Mouse (Mus musculus): ENCODE measurements around the gene Gm10428. TPM values are rescaled to one million over a fixed set of nuclear protein-coding genes. Genes with fewer than 3 reads are reported as not detected.

Gm10428 gene
- total and polyA plus RNA-seq, 2 experiments from 2014 or later, result 0.83 TPM; not detected in 1

GRCm38 (mm10) chr11:62757906-62758305 is 5.0 kb downstream of the Gm10428 start:
- Histone ChIP-seq H3K36me3 (ENCODE audit: insufficient read depth, low read length) (no peaks in the 10 kb centered on the region), H3K4me3 (ENCODE audit: low read depth, low read length) (no peak overlapping the region), H3K4me1 (ENCODE audit: insufficient read depth, low read length) (no peaks in the 10 kb centered on the region), H3K9me3 (ENCODE audit: low read length) (no peaks in the 10 kb centered on the region), H3K4me2 (ENCODE audit: low read depth, low read length, poor library complexity, severe bottlenecking) (no peak overlapping the region), H3K27me3 (ENCODE audit: insufficient read depth, low read length) (0 out of 2 replicates have a peak, but pooled peaks cover 5% of the 10 kb centered on the region), H3K27ac (ENCODE audit: low read depth, low read length) (no peak overlapping the region), H3K9ac (replicated peaks; ENCODE audit: low read length, poor library complexity, severe bottlenecking) (no peak overlapping the region)
- TF ChIP-seq CTCF (IDR thresholded peaks at IDR 0.05), result no peak
- no peak for ATAC-seq (ENCODE audit: low FRiP score)
- no peak for DNase-seq (ENCODE audit: low spot score)
- 85% methylated on average over 6 of the region's 6 CpGs for WGBS

DNA sequence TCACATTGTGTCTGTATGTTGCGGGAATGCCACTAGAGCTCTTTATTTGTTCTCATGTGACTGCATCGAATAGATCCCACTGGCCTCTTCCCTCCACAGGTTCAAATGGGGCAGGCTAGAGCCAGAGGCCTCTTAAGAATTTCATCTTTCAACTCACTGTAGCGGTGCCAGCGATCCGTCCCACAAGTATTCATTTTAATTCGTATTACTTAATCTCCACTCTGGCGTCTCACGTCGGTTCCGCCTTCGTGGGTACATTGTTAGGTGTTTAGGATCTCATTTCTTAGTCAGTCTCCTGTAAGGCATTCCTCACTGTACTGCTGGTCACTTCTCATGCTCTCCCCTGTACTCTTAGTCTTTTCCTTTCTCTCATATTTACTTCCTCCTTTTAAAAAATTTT is 5.6 kb downstream of the Gm10428 start:
- no peak for ATAC-seq (ENCODE audit: low FRiP score)
- 0 out of 2 replicates have a peak, but pooled peaks cover 5% of the 10 kb centered on the region for H3K27me3 ChIP-seq (ENCODE audit: insufficient read depth, low read length)
- no peak overlapping the region for H3K4me2 ChIP-seq (ENCODE audit: low read depth, low read length, poor library complexity, severe bottlenecking)
- no peaks in the 10 kb centered on the region for H3K36me3 ChIP-seq (ENCODE audit: insufficient read depth, low read length)
- H3K4me1 ChIP-seq (ENCODE audit: insufficient read depth, low read length), result no peaks in the 10 kb centered on the region
- DNase-seq (ENCODE audit: low spot score), result no peak
- H3K4me3 ChIP-seq (ENCODE audit: low read depth, low read length), result no peak overlapping the region
- H3K9me3 ChIP-seq (ENCODE audit: low read length), result no peaks in the 10 kb centered on the region
- WGBS, result 75% methylated on average over 11 of the region's 11 CpGs
- no peak overlapping the region for H3K9ac ChIP-seq (replicated peaks; ENCODE audit: low read length, poor library complexity, severe bottlenecking)
- no peak overlapping the region for H3K27ac ChIP-seq (ENCODE audit: low read depth, low read length)
- no peak for TF ChIP-seq CTCF (IDR thresholded peaks at IDR 0.05)

DNA sequence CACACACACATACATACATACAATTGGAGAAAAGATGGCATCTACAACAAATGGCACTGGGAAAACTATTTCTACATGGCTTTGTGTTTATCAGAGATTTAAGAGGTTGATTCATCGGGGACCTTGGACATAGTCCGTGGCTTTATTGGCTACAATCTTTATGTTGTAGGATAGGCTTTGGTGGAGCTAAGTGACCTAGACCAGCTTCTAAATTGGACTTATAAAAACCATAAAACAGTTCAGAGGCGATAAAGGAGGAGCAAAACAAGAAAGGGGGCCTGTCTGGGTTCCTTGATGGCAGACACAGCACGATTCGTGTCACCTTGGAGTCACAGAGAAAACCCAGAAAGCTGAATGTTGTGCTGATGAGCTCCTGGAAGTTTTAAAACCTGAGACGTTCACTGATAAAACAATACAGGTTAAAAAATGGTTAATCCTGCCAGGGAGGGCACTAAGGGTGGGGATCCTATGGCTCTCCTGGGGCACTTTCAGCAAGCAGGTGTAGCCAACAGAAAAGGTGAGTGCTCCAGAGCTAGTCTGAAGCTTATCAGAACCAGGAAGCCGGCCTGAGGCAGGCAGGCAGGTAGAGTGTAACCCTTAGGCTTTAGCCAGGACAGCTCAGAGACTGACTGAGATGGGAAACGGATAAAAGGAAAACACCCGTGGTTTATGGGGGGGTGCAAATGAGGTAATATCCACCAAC is 8.0 kb downstream of the Gm10428 start:
- no peaks in the 10 kb centered on the region for H3K4me1 ChIP-seq (ENCODE audit: insufficient read depth, low read length)
- ATAC-seq (ENCODE audit: low FRiP score), result no peak
- H3K4me3 ChIP-seq (ENCODE audit: low read depth, low read length), result no peak overlapping the region
- no peak for DNase-seq (ENCODE audit: low spot score)
- H3K36me3 ChIP-seq (ENCODE audit: insufficient read depth, low read length), result no peaks in the 10 kb centered on the region
- no peak overlapping the region for H3K9ac ChIP-seq (replicated peaks; ENCODE audit: low read length, poor library complexity, severe bottlenecking)
- TF ChIP-seq CTCF (IDR thresholded peaks at IDR 0.05), result no peak
- no peaks in the 10 kb centered on the region for H3K9me3 ChIP-seq (ENCODE audit: low read length)
- no peak overlapping the region for H3K4me2 ChIP-seq (ENCODE audit: low read depth, low read length, poor library complexity, severe bottlenecking)
- 0 out of 2 replicates have a peak, but pooled peaks cover 5% of the 10 kb centered on the region for H3K27me3 ChIP-seq (ENCODE audit: insufficient read depth, low read length)
- no peak overlapping the region for H3K27ac ChIP-seq (ENCODE audit: low read depth, low read length)
- WGBS, result 82% methylated on average over 9 of the region's 9 CpGs

GRCm38 (mm10) chr11:62776510-62776909 is 23.6 kb downstream of the Gm10428 start:
- Histone ChIP-seq H3K4me2 (ENCODE audit: low read depth, low read length, poor library complexity, severe bottlenecking) (no peak overlapping the region), H3K27ac (ENCODE audit: low read depth, low read length) (no peak overlapping the region), H3K36me3 (ENCODE audit: insufficient read depth, low read length) (peaks cover 26% of the 10 kb centered on the region), H3K4me3 (ENCODE audit: low read depth, low read length) (no peak overlapping the region), H3K4me1 (ENCODE audit: insufficient read depth, low read length) (no peaks in the 10 kb centered on the region), H3K9ac (replicated peaks; ENCODE audit: low read length, poor library complexity, severe bottlenecking) (no peak overlapping the region), H3K9me3 (ENCODE audit: low read length) (peaks cover 34% of the 10 kb centered on the region), H3K27me3 (ENCODE audit: insufficient read depth, low read length) (no peaks in the 10 kb centered on the region)
- DNase-seq (ENCODE audit: low spot score), result no peak
- WGBS, result 96% methylated on average over 7 of the region's 7 CpGs
- no peak for ATAC-seq (ENCODE audit: low FRiP score)
- TF ChIP-seq CTCF (IDR thresholded peaks at IDR 0.05), result no peak

DNA sequence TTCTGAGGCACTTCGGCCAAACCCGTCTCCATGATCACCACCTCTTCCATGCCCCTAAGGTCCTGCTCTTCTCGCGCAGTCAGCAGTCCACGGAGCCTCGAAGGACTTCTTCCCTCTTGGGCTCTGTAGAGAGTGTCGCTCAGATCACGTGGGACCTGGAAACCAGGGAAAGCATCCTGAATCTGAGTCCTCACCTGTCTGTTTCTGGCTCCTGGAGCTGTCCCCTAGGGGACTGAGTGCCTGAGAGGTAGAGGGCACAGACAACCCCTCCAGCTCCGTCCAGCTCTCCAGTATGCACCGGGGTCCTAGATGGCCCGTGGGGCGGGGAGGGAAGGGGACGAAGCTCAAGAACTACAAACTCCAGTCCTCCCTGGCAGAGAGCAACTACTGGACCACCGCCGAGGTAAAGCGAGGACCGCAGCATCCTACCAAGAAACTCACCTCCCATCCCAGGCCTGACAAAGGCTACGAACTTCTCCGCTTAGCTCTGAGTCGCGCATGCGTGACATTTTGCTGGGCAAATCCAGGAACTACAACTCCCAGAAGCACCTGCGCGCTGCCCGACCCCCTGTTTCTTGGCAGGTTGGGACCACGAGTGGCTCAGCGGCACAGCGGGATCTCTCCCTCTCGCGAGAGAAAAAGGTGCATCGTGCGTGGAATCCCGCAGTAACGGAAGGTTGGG is 36.2 kb downstream of the Gm10428 start, which contains the start of gene Zfp286:
Gene Zfp286 (minus strand): TSS at position 528 of the 682 bp plus-strand sequence.
- H3K27me3 ChIP-seq (ENCODE audit: insufficient read depth, low read length), result no peaks in the 10 kb centered on the region
- peak within 1 kb of the TSS; percentile 82 for H3K27ac ChIP-seq (ENCODE audit: low read depth, low read length)
- H3K9ac ChIP-seq (replicated peaks; ENCODE audit: low read length, poor library complexity, severe bottlenecking), result peak within 1 kb of the TSS; percentile 69
- DNase-seq (ENCODE audit: low spot score), result peak; percentile 98
- 4% methylated on average over 34 of the region's 34 CpGs for WGBS
- peaks cover 11% of the 10 kb centered on the region for H3K36me3 ChIP-seq (ENCODE audit: insufficient read depth, low read length)
- H3K4me3 ChIP-seq (ENCODE audit: low read depth, low read length), result peak within 1 kb of the TSS; percentile 56
- no peaks in the 10 kb centered on the region for H3K4me1 ChIP-seq (ENCODE audit: insufficient read depth, low read length)
- TF ChIP-seq CTCF (IDR thresholded peaks at IDR 0.05), result 0 out of 2 replicates have a peak, but pooled peaks have one; percentile 2
- peak; percentile 95 for ATAC-seq (ENCODE audit: low FRiP score)
- H3K4me2 ChIP-seq (ENCODE audit: low read depth, low read length, poor library complexity, severe bottlenecking), result peak within 1 kb of the TSS; percentile 95
- H3K9me3 ChIP-seq (ENCODE audit: low read length), result no peaks in the 10 kb centered on the region

GRCm38 (mm10) chr11:62789617-62789936 is 36.7 kb downstream of the Gm10428 start:
- no peak for TF ChIP-seq CTCF (IDR thresholded peaks at IDR 0.05)
- ATAC-seq (ENCODE audit: low FRiP score) (no peak), DNase-seq (ENCODE audit: low spot score) (no peak)
- Histone ChIP-seq H3K27ac (ENCODE audit: low read depth, low read length) (peak overlapping the region; percentile 82), H3K9me3 (ENCODE audit: low read length) (no peaks in the 10 kb centered on the region), H3K4me1 (ENCODE audit: insufficient read depth, low read length) (no peaks in the 10 kb centered on the region), H3K27me3 (ENCODE audit: insufficient read depth, low read length) (no peaks in the 10 kb centered on the region), H3K4me3 (ENCODE audit: low read depth, low read length) (peak overlapping the region; percentile 56), H3K9ac (replicated peaks; ENCODE audit: low read length, poor library complexity, severe bottlenecking) (0 out of 2 replicates have a peak overlapping the region, but pooled peaks have one; percentile 69), H3K4me2 (ENCODE audit: low read depth, low read length, poor library complexity, severe bottlenecking) (peak overlapping the region; percentile 95), H3K36me3 (ENCODE audit: insufficient read depth, low read length) (peaks cover 6% of the 10 kb centered on the region; the same call in 1 of the 2 replicates)
- 49% methylated on average over 3 of the region's 3 CpGs for WGBS

Other genes with a start within 250 kb of the Gm10428 start
- 58.0 and 63.2 TPM in 2 replicates for gene Cenpv, start 213.8 kb upstream of the Gm10428 start, total RNA-seq (2014; rRNA removed)
- gene Cenpv, start 213.8 kb upstream of the Gm10428 start, polyA plus RNA-seq (2015; fragmentation: Nextera tagmentation; extraction: Ambion mirVana), result 30.1 and 32.9 TPM in 2 replicates
- 1,443 and 2,095 TPM in 2 replicates for gene Ubb, start 201.9 kb upstream of the Gm10428 start, total RNA-seq (2014; rRNA removed)
- gene Ubb, start 201.9 kb upstream of the Gm10428 start, polyA plus RNA-seq (2015; fragmentation: Nextera tagmentation; extraction: Ambion mirVana), result 4,479 and 4,841 TPM in 2 replicates
- gene Trpv2, start 178.6 kb upstream of the Gm10428 start, total RNA-seq (2014; rRNA removed), result 55.4 and 62.0 TPM in 2 replicates
- 31.0 and 32.9 TPM in 2 replicates for gene Trpv2, start 178.6 kb upstream of the Gm10428 start, polyA plus RNA-seq (2015; fragmentation: Nextera tagmentation; extraction: Ambion mirVana)
- 23.3 and 25.9 TPM in 2 replicates for gene Lrrc75a, start 104.6 kb upstream of the Gm10428 start, total RNA-seq (2014; rRNA removed)
- 6.9 and 7.4 TPM in 2 replicates for gene Lrrc75a, start 104.6 kb upstream of the Gm10428 start, polyA plus RNA-seq (2015; fragmentation: Nextera tagmentation; extraction: Ambion mirVana)
- gene Mmgt2, start 104.4 kb upstream of the Gm10428 start, total RNA-seq (2014; rRNA removed), result 24.0 and 58.3 TPM in 2 replicates
- gene Mmgt2, start 104.4 kb upstream of the Gm10428 start, polyA plus RNA-seq (2015; fragmentation: Nextera tagmentation; extraction: Ambion mirVana), result 22.7 and 23.4 TPM in 2 replicates
- 20.6 and 22.2 TPM in 2 replicates for gene Zfp287, start 21.2 kb upstream of the Gm10428 start, total RNA-seq (2014; rRNA removed)
- gene Zfp287, start 21.2 kb upstream of the Gm10428 start, polyA plus RNA-seq (2015; fragmentation: Nextera tagmentation; extraction: Ambion mirVana), result 12.9 and 13.0 TPM in 2 replicates
- gene Zfp286, start 36.4 kb downstream of the Gm10428 start, total RNA-seq (2014; rRNA removed), result 20.1 and 25.0 TPM in 2 replicates
- 15.6 and 16.9 TPM in 2 replicates for gene Zfp286, start 36.4 kb downstream of the Gm10428 start, polyA plus RNA-seq (2015; fragmentation: Nextera tagmentation; extraction: Ambion mirVana)
- gene Trim16, start 67.1 kb downstream of the Gm10428 start, total RNA-seq (2014; rRNA removed), result 5.8 and 7.1 TPM in 2 replicates
- 5.8 and 6.2 TPM in 2 replicates for gene Trim16, start 67.1 kb downstream of the Gm10428 start, polyA plus RNA-seq (2015; fragmentation: Nextera tagmentation; extraction: Ambion mirVana)
- 0.38 and 0.49 TPM in 2 replicates for gene Fbxw10, start 94.0 kb downstream of the Gm10428 start, total RNA-seq (2014; rRNA removed)
- 0.60 and 0.72 TPM in 2 replicates for gene Fbxw10, start 94.0 kb downstream of the Gm10428 start, polyA plus RNA-seq (2015; fragmentation: Nextera tagmentation; extraction: Ambion mirVana)
- 29.5 and 36.6 TPM in 2 replicates for gene Tvp23b, start 126.4 kb downstream of the Gm10428 start, total RNA-seq (2014; rRNA removed)
- gene Tvp23b, start 126.4 kb downstream of the Gm10428 start, polyA plus RNA-seq (2015; fragmentation: Nextera tagmentation; extraction: Ambion mirVana), result 42.5 and 44.2 TPM in 2 replicates
- gene Cdrt4, start 198.1 kb downstream of the Gm10428 start, total RNA-seq (2014; rRNA removed), result not detected in 2 replicates
- not detected in 2 replicates for gene Cdrt4, start 198.1 kb downstream of the Gm10428 start, polyA plus RNA-seq (2015; fragmentation: Nextera tagmentation; extraction: Ambion mirVana)

All from midbrain, postnatal 0 days (tissue).